Mouse (Mus musculus): Measurements from ENCODE around the gene Kat2b. TPM values are rescaled to one million over a fixed set of nuclear protein-coding genes. Genes with fewer than 3 reads are reported as not detected.
A peak's percentile ranks its signal among the peaks of the same experiment; 100 is the strongest.
"Not testable (repeated sequence)": the region's sequence is repeated elsewhere in the genome, so short reads cannot be mapped to it uniquely, and the experiment has no call there.

Gene Kat2b
- polyA plus RNA-seq, 1 experiment from 2014 or later: 5.2 TPM

DNA sequence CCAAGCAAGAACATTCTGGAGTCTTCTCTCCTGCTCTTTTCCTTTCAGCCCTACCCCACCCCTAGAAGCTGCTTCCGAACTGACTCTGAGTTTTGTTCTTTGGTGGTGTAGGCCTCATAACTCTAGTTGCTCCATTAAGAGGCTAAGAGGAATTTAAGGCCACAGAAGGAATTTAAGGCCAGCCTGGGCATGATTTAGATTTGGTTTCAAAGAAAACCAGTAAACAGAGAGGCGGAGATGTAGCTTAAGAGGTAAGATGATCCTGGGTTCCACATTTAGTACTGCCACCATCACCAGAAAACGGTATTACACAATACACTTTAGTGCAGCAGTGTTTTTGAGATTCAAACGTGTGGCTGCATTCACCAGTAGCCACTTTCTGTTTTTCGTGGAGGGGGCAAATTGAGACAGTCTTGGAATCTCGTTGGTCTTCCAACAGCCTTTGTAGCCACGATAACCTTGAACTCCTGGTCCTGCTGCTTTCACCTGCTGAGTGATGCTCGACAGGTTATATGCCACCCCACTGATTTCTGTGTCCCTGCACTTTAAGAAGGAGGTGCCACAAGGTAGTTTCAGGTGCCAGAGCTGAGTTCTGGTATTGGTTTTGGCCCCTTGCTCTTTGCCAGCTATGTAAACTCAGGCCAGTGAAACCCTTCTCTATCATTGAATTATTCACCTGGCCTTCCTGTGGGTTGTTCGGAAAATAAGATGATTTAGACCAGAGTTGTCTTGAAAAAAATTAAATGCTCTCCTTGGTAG is 21.6 kb downstream of the Kat2b start:
- no peak overlapping the region for H3K27ac ChIP-seq (ENCODE audit: low read length)
- H3K9me3 ChIP-seq (replicated peaks; ENCODE audit: control insufficient read depth, low read length): no peaks in the 10 kb centered on the region
- no peak for ATAC-seq (ENCODE audit: insufficient read depth, low FRiP score)

DNA sequence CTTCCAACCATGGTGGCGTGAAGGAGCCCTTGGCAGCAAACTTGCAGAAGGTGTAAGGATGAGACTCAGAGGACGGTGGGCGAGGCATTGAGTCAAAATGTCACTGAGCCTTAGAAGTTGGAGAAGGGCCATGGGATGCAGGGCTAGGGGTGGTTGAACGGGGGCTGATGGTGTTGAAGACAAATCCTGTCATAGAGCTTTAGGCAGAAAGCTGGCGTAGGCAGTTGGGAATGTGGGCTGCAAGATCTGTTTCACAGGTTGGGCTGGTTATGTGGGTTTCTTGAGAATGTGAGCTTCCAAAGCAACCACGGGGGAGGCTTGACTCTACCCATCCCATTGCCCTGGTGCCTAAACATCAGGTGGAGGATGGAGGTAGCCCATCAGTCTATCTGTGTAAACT is 23.4 kb downstream of the Kat2b start:
- Histone ChIP-seq H3K4me2 (ENCODE audit: low read depth, low read length) (no peak overlapping the region), H3K27ac (ENCODE audit: low read length) (no peak overlapping the region), H3K4me3 (replicated peaks; ENCODE audit: low read length) (no peak overlapping the region), H3K9me3 (replicated peaks; ENCODE audit: control insufficient read depth, low read length) (no peaks in the 10 kb centered on the region), H3K9ac (ENCODE audit: low read length) (no peak overlapping the region), H3K4me1 (ENCODE audit: control insufficient read depth, insufficient read depth, low read length) (peaks cover 18% of the 10 kb centered on the region), H3K27me3 (ENCODE audit: control insufficient read depth, insufficient read depth, low read length) (no peaks in the 10 kb centered on the region), H3K36me3 (ENCODE audit: control insufficient read depth, insufficient read depth, low read length) (no peaks in the 10 kb centered on the region)
- WGBS: 84% methylated on average over 6 of the region's 6 CpGs
- ATAC-seq (ENCODE audit: insufficient read depth, low FRiP score): no peak

More for the DNA sequence above, 21.6 kb downstream of the Kat2b start:
- peaks cover 13% of the 10 kb centered on the region for H3K4me1 ChIP-seq (ENCODE audit: control insufficient read depth, insufficient read depth, low read length)
- 73% methylated on average over 9 of the region's 9 CpGs for WGBS
- H3K9ac ChIP-seq (ENCODE audit: low read length): no peak overlapping the region
- no peaks in the 10 kb centered on the region for H3K36me3 ChIP-seq (ENCODE audit: control insufficient read depth, insufficient read depth, low read length)
- no peak overlapping the region for H3K4me3 ChIP-seq (replicated peaks; ENCODE audit: low read length)
- no peaks in the 10 kb centered on the region for H3K27me3 ChIP-seq (ENCODE audit: control insufficient read depth, insufficient read depth, low read length)
- no peak overlapping the region for H3K4me2 ChIP-seq (ENCODE audit: low read depth, low read length)

DNA sequence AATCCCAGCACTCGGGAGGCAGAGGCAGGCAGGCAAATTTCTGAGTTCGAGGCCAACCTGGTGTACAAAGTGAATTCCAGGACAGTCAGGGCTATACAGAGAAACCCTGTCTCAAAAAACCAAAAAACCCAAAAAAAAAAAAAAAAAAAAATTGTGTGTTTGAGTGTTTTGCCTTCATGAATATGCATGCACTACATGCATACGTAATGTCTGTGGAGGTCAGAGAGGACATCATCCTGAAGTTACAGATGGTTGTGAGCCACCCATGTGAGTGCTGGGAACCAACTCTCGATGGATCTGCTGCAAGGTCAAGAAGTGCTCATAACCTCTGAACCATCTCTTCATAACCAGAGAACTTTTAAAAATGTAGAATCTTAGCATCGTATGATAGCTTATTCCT is 25.2 kb downstream of the Kat2b start:
- Histone ChIP-seq H3K4me3 (replicated peaks; ENCODE audit: low read length) (no peak overlapping the region), H3K27me3 (ENCODE audit: control insufficient read depth, insufficient read depth, low read length) (no peaks in the 10 kb centered on the region), H3K4me2 (ENCODE audit: low read depth, low read length) (no peak overlapping the region), H3K27ac (ENCODE audit: low read length) (no peak overlapping the region), H3K4me1 (ENCODE audit: control insufficient read depth, insufficient read depth, low read length) (peaks cover 18% of the 10 kb centered on the region), H3K36me3 (ENCODE audit: control insufficient read depth, insufficient read depth, low read length) (no peaks in the 10 kb centered on the region), H3K9ac (ENCODE audit: low read length) (no peak overlapping the region), H3K9me3 (replicated peaks; ENCODE audit: control insufficient read depth, low read length) (no peaks in the 10 kb centered on the region)
- no peak for ATAC-seq (ENCODE audit: insufficient read depth, low FRiP score)
- WGBS: 87% methylated on average over 5 of the region's 5 CpGs

DNA sequence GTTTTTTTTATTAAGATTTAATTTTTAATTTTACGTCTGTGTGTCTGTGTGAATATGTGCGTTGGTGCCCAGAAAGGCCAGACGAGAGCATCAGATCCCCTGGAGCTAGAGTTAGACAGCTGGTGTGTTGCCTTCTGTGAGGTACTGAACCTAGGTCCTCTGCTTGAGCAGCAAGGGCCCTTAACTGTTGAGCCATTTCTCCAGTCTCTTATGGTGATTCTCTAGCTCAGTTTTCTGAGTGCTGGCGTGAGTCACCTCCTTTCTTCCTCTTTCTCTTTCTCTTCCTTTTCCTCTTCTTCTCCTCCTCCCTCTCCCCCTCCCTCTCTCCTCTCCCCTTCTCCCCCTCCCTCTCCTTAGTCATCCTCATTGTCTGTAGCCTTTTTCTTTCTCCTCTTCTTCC is 27.9 kb downstream of the Kat2b start:
- no peaks in the 10 kb centered on the region for H3K27me3 ChIP-seq (ENCODE audit: control insufficient read depth, insufficient read depth, low read length)
- no peak overlapping the region for H3K4me2 ChIP-seq (ENCODE audit: low read depth, low read length)
- peaks cover 9% of the 10 kb centered on the region for H3K4me1 ChIP-seq (ENCODE audit: control insufficient read depth, insufficient read depth, low read length)
- H3K27ac ChIP-seq (ENCODE audit: low read length): no peak overlapping the region
- H3K9ac ChIP-seq (ENCODE audit: low read length): no peak overlapping the region
- H3K9me3 ChIP-seq (replicated peaks; ENCODE audit: control insufficient read depth, low read length): no peaks in the 10 kb centered on the region
- no peaks in the 10 kb centered on the region for H3K36me3 ChIP-seq (ENCODE audit: control insufficient read depth, insufficient read depth, low read length)
- no peak for ATAC-seq (ENCODE audit: insufficient read depth, low FRiP score)
- 84% methylated on average over 4 of the region's 4 CpGs for WGBS
- H3K4me3 ChIP-seq (replicated peaks; ENCODE audit: low read length): no peak overlapping the region

DNA sequence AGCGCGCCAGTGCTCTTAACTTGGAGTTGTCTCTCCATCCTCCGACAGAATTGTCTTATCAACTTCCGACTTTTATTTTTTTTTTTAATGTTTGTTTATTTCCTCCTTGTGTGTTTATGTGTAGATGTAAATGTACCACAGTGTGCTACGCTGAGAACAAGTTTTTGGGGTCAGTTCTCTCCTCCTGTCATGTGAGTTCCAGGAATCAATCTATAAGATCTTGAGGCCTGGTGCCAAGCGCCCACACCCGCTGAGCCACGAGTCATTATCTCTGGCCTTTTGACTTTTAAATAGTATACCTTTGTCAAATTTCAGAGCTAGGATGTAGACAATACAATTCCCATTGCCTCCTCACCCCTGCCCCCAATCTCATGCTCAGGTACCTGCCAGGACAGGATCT is 28.9 kb downstream of the Kat2b start:
- Histone ChIP-seq H3K27me3 (ENCODE audit: control insufficient read depth, insufficient read depth, low read length) (no peaks in the 10 kb centered on the region), H3K9ac (ENCODE audit: low read length) (no peak overlapping the region), H3K4me2 (ENCODE audit: low read depth, low read length) (no peak overlapping the region), H3K27ac (ENCODE audit: low read length) (0 out of 2 replicates have a peak overlapping the region, but pooled peaks have one; percentile 31), H3K4me1 (ENCODE audit: control insufficient read depth, insufficient read depth, low read length) (peaks cover 9% of the 10 kb centered on the region), H3K36me3 (ENCODE audit: control insufficient read depth, insufficient read depth, low read length) (no peaks in the 10 kb centered on the region), H3K9me3 (replicated peaks; ENCODE audit: control insufficient read depth, low read length) (no peaks in the 10 kb centered on the region), H3K4me3 (replicated peaks; ENCODE audit: low read length) (no peak overlapping the region)
- no peak for ATAC-seq (ENCODE audit: insufficient read depth, low FRiP score)
- 73% methylated on average over 8 of the region's 8 CpGs for whole genome bisulfite sequencing

DNA sequence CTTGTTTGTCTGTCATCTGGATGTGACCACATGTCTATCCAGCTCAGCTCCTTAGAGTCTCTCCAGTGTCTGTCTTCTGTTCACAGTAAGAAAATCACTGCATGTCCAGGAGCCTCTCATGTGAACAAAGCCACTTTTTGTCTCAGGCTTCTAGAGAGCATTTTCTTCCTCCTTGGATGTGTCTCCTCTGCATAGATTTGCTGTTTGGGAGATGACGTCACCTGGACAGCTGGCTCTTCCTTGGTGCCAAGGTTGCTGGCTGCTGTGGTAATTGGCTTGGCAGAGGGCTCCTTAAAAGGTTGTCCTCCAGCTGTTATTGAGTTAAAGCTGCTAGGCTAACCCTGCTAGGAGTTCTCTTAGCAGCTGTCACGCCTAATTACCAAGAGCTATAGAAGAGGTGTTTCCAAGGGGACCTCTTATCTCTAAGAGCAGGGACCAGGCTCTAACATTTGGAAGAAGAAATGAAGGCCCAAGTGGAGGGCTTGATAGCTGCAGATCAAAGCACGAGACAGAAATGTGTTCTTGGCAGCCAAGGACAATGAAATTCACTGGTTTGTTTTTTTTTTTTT is 29.7 kb downstream of the Kat2b start:
- Histone ChIP-seq H3K4me3 (replicated peaks; ENCODE audit: low read length) (no peak overlapping the region), H3K4me1 (ENCODE audit: control insufficient read depth, insufficient read depth, low read length) (peaks cover 9% of the 10 kb centered on the region), H3K36me3 (ENCODE audit: control insufficient read depth, insufficient read depth, low read length) (no peaks in the 10 kb centered on the region), H3K9ac (ENCODE audit: low read length) (no peak overlapping the region), H3K4me2 (ENCODE audit: low read depth, low read length) (no peak overlapping the region), H3K27me3 (ENCODE audit: control insufficient read depth, insufficient read depth, low read length) (no peaks in the 10 kb centered on the region), H3K27ac (ENCODE audit: low read length) (peak overlapping the region; percentile 31), H3K9me3 (replicated peaks; ENCODE audit: control insufficient read depth, low read length) (no peaks in the 10 kb centered on the region)
- WGBS: 36% methylated on average over 3 of the region's 3 CpGs
- no peak; the same call in 1 of the 2 replicates for ATAC-seq (ENCODE audit: insufficient read depth, low FRiP score)

DNA sequence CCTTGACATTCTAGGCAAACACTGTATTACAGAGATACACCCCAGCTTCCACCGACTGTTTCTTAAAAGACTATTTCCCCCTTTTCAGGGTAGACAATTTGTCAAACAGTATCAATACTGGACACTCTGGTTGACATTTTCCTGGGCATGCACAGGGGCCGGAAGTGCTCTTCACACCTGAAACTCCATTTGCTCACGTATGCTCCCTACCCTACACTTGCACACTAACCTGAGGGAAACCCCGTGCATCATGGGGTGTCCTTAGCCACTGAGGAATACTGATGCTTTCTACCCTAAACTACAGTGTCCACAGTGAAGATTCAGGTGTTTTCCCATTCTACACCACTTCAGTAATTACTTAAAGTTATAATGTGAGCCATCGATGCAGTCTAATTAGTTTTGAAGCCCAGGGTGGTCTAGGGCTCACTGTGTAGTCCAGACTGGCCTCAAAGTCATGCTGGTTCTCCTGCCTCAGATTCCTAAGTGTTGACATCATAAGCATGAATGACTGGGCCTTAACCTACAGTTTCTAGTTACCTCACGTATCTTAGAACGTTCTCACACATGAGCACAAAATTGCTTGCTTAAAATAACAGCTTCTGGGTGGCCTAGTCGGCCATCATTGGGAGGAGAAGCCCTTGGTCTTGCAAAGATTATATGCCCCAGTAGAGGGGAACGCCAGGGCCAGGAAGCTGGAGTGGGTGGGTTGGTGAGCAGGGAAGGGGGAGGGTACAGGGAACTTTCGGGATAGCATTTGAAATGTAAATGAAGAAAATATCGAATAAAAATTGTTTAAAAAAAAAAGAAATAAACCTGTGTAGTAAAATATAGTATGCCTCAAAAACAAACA is 30.5 kb downstream of the Kat2b start:
- Histone ChIP-seq H3K9me3 (replicated peaks; ENCODE audit: control insufficient read depth, low read length) (no peaks in the 10 kb centered on the region), H3K4me1 (ENCODE audit: control insufficient read depth, insufficient read depth, low read length) (peaks cover 9% of the 10 kb centered on the region), H3K4me2 (ENCODE audit: low read depth, low read length) (no peak overlapping the region), H3K4me3 (replicated peaks; ENCODE audit: low read length) (no peak overlapping the region), H3K27ac (ENCODE audit: low read length) (no peak overlapping the region), H3K27me3 (ENCODE audit: control insufficient read depth, insufficient read depth, low read length) (no peaks in the 10 kb centered on the region), H3K9ac (ENCODE audit: low read length) (no peak overlapping the region), H3K36me3 (ENCODE audit: control insufficient read depth, insufficient read depth, low read length) (no peaks in the 10 kb centered on the region)
- 0 out of 2 replicates have a peak, but pooled peaks have one; percentile 17 for ATAC-seq (ENCODE audit: insufficient read depth, low FRiP score)
- WGBS: 80% methylated on average over 11 of the region's 11 CpGs

DNA sequence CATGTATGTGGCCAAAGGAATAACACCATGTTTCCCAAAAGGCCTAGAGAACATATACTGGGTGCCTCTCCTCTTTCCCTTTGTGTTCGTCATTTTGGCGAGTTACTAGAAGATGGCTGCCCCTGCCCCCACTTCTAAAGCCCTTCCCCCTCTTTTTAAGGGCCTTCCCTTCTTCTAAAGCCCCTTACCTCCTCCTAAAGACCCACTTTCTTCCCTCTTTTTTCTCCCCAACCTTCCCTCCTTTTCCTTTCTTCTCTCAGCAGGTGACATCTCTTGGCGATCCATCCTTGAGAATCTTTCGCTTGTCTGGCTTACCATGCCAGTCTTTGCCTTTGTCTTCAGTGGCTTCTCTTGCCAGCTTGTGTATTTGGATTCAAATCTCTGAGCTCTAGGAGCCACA is 31.9 kb downstream of the Kat2b start:
- ATAC-seq (ENCODE audit: insufficient read depth, low FRiP score): no peak
- Histone ChIP-seq H3K4me2 (ENCODE audit: low read depth, low read length) (no peak overlapping the region), H3K27ac (ENCODE audit: low read length) (no peak overlapping the region), H3K9ac (ENCODE audit: low read length) (no peak overlapping the region), H3K36me3 (ENCODE audit: control insufficient read depth, insufficient read depth, low read length) (no peaks in the 10 kb centered on the region), H3K9me3 (replicated peaks; ENCODE audit: control insufficient read depth, low read length) (no peaks in the 10 kb centered on the region), H3K4me1 (ENCODE audit: control insufficient read depth, insufficient read depth, low read length) (peaks cover 7% of the 10 kb centered on the region), H3K4me3 (replicated peaks; ENCODE audit: low read length) (no peak overlapping the region), H3K27me3 (ENCODE audit: control insufficient read depth, insufficient read depth, low read length) (no peaks in the 10 kb centered on the region)
- 88% methylated on average over 4 of the region's 4 CpGs for WGBS

DNA sequence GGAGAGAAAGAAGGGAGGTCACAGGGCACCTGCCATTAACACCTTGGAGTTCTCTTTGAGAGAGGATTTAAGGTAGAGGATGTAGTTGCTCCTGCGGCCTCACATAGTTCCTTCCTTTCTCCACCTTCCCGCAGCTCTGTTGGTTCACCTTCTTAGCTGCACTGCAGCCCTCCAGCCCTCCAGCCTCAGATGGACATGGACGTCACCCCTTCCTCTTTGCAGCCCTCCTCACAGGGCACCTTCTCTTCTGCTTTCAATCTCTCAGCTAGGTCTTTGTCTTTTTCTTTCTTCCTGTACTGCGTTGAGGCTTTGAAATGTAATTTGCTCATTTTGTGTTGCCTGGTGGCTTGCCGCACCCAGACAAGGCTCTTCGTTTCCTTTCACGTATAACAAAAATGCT is 36.6 kb downstream of the Kat2b start:
- not testable (repeated sequence) for H3K27me3 ChIP-seq (ENCODE audit: control insufficient read depth, insufficient read depth, low read length); H3K4me1 ChIP-seq (ENCODE audit: control insufficient read depth, insufficient read depth, low read length); H3K9ac ChIP-seq (ENCODE audit: low read length); H3K36me3 ChIP-seq (ENCODE audit: control insufficient read depth, insufficient read depth, low read length); ATAC-seq (ENCODE audit: insufficient read depth, low FRiP score); H3K9me3 ChIP-seq (replicated peaks; ENCODE audit: control insufficient read depth, low read length); H3K4me3 ChIP-seq (replicated peaks; ENCODE audit: low read length); H3K4me2 ChIP-seq (ENCODE audit: low read depth, low read length); H3K27ac ChIP-seq (ENCODE audit: low read length)
- no CpG with 5 or more reads among the region's 7 CpGs for WGBS
